Mouse (Mus musculus) urinary bladder, adult 18-20 months (tissue): Measurements from ENCODE around the gene Lysmd3.
A peak's percentile ranks its signal among the peaks of the same experiment; 100 is the strongest.
"Not testable (repeated sequence)": the region's sequence is repeated elsewhere in the genome, so short reads cannot be mapped to it uniquely, and the experiment has no call there.

Source experiments
- DNase-seq, 2 experiments: peaks; one replicate each; pipeline ENCODE4 v3.0.0; 2022; ENCODE audit warnings: low spot score in 2 of 2, mixed read lengths in 2 of 2

Lysmd3 gene

DNA sequence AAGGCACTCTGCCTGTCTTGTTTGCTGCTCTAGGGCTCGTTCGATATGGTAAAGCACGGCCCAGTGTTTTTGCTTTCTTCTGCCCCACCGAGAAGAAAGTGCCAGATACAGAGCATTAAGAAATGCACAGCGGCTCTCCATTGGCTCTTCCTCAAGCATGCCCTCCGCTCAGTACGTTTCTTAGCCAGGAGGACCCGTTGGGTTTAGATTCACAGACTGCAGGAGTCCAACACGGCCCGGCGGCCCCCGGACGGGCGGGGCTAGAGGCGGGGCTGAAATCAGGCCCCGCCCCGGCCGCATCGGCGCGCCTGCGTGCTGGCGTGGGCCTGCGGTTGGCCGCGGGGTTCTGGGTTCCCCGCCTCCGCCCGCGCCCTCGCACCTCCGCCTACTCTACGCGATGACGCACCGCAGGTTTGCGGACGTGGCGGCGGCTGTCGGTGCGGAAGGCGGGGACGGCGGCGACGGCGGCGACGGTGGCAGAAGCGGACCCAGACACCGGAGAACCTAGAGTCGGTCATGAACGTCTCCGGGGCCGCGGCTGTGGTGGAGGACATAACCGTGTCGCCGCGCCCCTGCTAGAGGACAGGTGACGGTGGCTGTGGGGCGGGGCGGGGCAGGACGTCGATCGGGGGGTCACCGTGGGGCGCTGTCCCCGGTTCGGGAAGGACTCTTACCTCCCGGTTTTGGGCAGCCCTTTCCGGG lies at the start of gene Lysmd3:
Lysmd3 (plus strand) TSS at position 313 of the 702 bp plus-strand sequence.
- peak; percentile 84 to 90 for DNase-seq

DNA sequence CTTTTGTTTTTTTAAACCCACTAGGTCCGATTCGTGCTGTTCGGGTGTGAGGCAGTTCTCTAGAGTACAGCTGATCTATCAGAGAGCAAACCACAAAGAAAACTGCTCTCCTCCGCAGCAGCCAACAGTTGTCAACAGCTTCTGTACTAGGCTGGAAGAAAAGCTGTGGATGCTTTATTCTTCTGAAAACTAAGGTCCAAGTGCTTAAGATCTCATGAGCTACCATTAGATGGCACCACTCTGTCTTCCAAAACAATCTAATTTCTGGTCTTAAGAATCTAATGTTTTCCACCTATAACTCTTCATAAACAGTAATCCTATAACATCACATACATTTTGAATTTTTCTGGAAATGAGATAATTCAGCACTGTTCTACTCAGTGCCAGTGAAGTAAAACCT lies 47.1 kb upstream of the Lysmd3 start:
- DNase-seq, result no peak

- not testable (repeated sequence) for DNase-seq
Measured at GRCm38 (mm10) chr13:81627861-81628260, 29.6 kb upstream of the Lysmd3 start.

- no peak for DNase-seq
Measured at GRCm38 (mm10) chr13:81628631-81629190, 28.8 kb upstream of the Lysmd3 start.

DNA sequence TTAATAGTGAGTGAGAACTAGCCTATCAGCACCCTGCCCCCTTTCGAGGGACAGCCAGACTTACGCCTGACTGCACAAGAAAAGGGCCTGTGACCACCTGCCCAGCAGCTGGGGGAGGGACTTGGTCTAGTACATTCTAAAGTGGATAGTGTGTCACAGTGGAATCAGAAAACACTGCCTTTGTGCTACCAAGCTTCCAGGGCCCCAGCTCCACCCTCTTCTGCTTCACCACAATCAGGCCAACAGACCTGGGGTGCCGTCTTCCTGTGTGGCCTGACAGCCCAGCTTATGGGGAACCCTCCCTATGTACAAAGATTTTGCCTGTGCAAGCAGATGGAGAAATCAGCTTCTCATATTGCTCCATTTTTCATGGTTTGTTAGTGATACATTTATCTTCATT lies 28.1 kb upstream of the Lysmd3 start:
- DNase-seq, result no peak

DNA sequence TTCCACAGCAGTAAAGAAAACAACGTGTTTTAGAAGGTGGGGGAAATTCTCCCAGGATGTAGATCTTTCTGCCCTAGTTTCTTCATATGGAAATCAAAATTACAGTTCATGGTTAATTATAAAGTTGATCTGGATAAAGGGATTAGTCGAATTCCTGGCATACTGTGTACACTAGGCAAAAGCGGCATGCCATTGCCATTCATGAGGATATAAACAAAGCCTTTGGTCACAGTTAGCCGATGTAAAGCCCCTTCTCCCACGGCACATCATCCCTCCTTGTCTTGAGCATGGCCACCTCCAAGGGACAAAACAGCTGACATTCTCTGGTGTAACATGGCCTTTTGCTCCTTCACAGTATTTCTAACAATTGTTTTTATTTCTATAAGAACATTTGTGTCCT lies 26.9 kb upstream of the Lysmd3 start:
- DNase-seq, result no peak

DNA sequence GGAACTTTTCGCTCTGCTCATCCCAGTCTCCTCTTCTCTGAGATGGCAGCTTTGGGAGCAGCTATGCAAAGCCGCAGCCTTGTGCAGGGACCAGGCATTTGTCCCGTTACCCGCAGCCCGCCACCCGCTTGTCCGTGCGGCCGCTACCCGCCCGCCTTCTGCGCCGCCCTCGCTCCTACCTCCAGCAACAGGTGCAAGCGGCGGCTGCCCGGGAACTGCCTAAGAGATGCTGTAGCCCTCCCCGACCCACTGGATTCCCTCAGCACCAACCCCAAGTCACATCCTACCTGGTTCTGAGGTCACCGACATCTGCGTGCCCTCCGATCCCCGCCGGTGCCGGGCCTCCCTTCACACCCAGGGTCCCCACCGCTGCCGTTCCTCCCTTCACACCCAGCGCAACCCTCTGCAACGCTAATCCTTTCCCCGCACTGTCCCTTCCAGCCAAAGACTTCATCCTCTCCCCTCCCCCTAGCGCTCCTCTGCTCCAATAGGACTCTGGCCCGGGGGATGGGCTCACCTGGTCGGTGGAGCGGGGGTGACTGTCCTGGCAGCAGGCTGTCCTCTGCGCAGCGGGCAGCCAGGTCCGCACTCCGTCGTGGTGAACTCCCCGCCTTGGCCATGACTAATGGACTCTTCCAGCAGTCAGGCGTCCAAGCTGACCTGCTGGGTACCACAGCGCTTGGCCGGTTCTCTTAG lies 24.6 kb upstream of the Lysmd3 start, which contains the start of gene Adgrv1:
Adgrv1 (minus strand) TSS at position 435 of the 696 bp plus-strand sequence.
- peak; percentile 19 to 27 for DNase-seq

DNA sequence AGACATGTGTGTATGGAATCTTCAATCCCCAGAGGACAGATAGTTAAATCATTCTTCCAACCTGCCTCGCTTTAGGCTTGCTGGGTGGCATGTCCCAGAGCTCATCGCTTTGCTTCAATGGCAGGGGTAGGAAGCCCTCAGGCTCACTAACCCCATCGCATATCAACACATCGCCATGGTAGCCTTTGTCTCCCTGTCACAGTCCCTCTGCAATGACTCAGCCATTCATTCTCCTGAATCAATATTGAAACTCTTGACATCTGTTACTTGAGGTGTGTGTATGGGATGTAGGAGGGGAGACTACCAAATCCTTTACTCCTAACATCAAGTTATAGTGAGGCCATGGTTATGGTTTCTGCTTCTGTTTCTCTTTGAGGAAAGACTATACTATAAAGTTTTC lies 17.8 kb upstream of the Lysmd3 start:
- DNase-seq, result no peak

DNA sequence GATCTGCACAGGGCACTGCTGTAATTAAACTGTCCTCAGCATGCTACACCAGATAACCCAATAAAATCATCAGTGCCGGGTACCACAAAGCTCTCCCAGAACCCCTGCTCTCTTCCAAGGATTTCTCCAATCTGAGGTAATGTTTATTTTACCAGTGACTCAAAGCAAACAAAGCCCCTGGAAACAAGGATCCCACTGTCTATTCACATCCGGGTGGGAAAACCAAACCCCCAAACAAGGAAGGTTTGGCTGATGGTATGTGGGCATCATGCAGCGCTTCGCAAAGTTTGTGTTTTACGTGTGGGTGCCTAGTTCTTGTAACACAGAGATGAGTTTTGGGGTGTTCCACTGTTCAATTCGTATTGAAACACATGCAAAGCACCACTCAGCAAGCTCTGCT lies 16.6 kb upstream of the Lysmd3 start:
- no peak for DNase-seq

- DNase-seq, result no peak
Measured at GRCm38 (mm10) chr13:81641289-81642045, 16.0 kb upstream of the Lysmd3 start.

GRCm38 (mm10) chr13:81642491-81643149 lies 14.8 kb upstream of the Lysmd3 start:
- no peak for DNase-seq

DNA sequence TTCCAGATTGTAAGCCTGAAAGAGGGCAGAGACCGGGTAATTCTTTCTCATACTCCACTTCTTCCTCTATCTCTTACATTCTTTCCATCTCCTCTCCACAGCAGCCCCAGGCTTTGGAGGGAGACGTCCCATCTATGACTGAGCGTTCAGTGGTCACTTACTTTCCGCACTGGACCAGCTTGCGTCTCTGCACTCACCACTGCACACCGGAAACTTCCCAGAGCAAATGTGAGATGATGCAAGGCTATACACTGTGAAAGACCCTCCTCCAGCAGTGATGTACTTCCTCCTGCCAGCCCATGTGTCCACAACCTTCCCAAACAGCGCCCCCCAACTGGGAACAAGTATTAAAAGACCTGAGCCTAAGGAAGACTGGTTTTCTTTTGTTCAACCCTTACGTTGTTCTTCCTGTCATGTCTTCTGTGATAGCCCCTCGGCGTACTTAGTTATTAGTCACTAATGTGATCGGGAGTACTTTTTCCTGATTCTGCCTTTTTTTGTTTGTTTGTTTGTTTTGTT lies 13.4 kb upstream of the Lysmd3 start:
- DNase-seq, result no peak

DNA sequence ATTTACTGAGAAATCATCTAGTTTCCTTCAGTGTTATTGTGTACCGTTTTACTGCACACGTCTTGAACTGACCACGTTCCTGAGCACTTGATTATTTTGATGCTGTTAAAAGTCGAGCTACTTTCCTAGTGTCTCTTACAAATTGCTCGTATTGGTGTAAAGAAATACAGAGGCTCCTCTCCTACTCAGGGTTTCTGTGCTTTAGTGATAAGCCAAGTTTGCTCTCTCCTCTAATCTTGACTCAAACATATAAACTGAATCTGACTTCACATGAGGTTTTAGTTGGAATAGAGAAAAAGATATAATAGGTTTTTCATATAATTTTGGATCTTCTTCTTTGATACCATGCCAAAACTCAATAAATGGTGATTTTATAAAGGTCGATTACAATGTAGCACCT lies 11.1 kb upstream of the Lysmd3 start:
- no peak for DNase-seq

DNA sequence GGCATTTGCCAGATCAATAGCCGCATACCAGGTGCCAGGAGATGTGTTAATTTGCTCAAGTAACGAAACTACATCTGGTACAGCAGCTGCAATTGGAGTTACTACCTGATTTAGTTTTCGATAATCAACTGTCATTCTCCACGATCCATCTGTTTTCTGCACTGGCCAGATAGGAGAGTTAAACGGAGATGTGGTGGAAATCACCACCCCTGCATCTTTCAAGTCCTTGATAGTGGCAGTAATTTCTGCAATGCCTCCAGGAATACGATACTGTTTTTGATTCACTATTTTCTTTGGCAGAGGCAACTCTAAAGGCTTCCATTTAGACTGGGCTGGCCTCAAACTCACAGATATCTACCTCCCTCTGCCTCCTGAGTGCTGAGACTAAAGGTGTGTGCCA lies 7.1 kb upstream of the Lysmd3 start:
- DNase-seq, result not testable (repeated sequence)

- no peak for DNase-seq
Measured at GRCm38 (mm10) chr13:81656091-81656850, 1.2 kb upstream of the Lysmd3 start.

- no peak for DNase-seq
Measured at GRCm38 (mm10) chr13:81657008-81657350, 484 bp upstream of the Lysmd3 start.

DNA sequence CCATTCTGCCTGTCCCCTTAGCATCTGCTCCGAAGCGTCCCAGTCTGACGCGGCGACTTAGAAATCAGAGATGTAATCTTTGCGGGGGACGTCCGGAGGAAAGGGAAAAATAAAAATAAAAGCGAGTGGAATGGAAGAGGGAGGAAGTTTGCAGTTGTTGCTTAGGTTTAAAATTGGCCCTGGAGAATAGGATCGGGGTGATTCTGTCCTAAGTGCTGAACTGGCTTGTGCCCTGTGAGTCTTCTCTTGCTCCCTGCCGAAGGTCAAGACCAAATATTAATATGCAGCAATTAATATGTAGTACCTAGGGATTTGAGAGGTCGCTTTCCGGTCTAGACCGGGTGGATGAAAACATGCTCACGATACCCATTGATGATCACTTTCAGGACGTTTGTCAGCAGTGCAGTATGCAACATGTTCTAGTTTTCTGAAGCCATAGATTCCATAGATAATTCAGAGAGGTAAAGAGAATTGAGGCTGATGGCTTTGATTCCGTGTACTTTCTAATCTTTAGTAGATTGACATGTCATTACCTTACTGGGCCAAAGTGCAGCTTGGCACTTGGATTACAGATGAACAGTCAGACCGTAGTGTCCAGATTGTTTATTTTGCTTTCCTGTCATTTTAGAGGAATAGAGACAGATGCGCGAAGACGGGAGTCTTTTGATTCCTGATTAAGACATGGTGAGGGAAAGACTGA lies 740 bp downstream of the Lysmd3 start:
- DNase-seq, result no peak

DNA sequence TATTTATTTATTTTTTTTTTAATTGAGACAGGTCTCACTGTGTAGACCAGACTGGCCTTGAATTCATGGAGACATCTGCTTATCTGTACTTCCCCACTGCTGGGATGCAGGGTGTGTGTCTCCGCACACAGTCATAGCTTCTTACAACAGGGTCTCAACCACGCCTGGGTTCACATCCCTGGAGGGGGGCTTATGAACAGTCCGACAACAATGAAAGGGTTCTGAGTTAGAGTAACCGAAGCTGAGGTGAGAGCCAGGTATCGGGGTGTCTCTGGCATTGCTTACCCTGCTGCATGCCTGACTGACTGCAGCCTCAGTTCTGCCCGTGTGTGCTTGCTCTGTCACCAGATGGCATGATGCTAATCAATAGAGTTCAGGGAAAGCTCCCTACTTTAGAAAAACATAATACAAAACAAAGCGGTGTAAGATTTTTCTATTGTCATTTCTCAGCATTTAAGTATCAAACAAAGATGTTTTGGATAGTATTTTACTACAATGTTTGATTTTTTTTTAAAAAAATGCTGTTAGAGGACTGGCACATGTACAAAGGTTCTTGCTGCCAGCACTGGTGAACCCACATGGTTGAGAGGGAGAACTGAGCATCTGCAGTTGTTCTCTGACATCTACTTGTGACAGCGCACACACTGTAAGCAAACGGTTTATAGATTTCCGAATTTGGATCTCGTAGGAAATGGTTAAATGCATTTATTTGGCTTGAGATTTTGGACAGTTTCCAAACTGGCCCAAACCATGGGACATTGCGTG lies 6.3 kb downstream of the Lysmd3 start:
- DNase-seq, result no peak

DNA sequence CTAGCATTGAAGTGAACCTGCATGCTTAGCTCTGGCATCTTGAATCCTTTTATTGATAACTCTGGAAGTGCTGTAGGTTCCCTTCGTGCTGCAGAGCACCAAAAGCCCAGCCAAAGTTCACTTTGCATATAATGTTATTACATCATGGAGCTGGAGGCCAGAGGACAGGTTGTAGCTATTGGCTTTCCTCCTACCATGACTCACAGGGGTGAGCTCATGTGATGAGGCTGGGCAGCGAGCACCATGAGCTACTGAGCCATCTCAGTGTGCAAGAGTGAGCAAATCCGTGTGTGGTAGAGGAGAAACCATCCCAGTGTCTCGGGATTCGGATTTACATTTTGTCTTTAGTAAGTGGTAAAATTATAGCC lies 6.9 kb downstream of the Lysmd3 start:
- DNase-seq, result no peak

- no peak for DNase-seq
Measured at GRCm38 (mm10) chr13:81667713-81668112, 10.2 kb downstream of the Lysmd3 start.
